Mouse (Mus musculus) heart, embryonic 16.5 days (tissue): ENCODE data around the gene Picalm. TPM values are rescaled to one million over a fixed set of nuclear protein-coding genes. Genes with fewer than 3 reads are reported as not detected.

Experiments
- ATAC-seq: fragments of 200-750 bp; cut with Nextera tagmentation; replicated peaks from 2 replicates; pipeline ENCODE4 v1.8.0; 2017; ENCODE audit warnings: moderate number of reproducible peaks; ENCODE audit not compliant: insufficient read depth, low FRiP score; ENCODE audit errors: extremely low read depth
- H3K27ac ChIP-seq: fragments of 300-500 bp; sonication (generic); 2 replicates; pipeline ENCODE4 v1.5.1; 2014; ENCODE audit warnings: mild to moderate bottlenecking, low read length, control low read depth, moderate library complexity
- H3K27me3 ChIP-seq: fragments of 300-500 bp; sonication (generic); 2 replicates; pipeline ENCODE4 v1.6.1; 2014; ENCODE audit warnings: low read length, mixed read lengths; ENCODE audit not compliant: control insufficient read depth, insufficient read depth
- H3K36me3 ChIP-seq: fragments of 300-500 bp; sonication (generic); 2 replicates; pipeline ENCODE4 v1.6.1; 2014; ENCODE audit not compliant: control insufficient read depth, insufficient read depth
- H3K4me1 ChIP-seq: fragments of 300-500 bp; sonication (generic); 2 replicates; pipeline ENCODE4 v1.6.1; 2014; ENCODE audit warnings: low read length, mixed read lengths; ENCODE audit not compliant: control insufficient read depth, insufficient read depth
- H3K4me2 ChIP-seq: fragments of 300-500 bp; sonication (generic); 2 replicates; pipeline ENCODE4 v1.6.1; 2014; ENCODE audit warnings: low read depth, mild to moderate bottlenecking, control low read depth, low read length
- H3K4me3 ChIP-seq: fragments of 300-500 bp; sonication (generic); 2 replicates; pipeline ENCODE4 v1.5.1; 2014; ENCODE audit warnings: mild to moderate bottlenecking, control low read depth, low read length
- H3K9ac ChIP-seq: fragments of 300-500 bp; sonication (generic); 2 replicates; pipeline ENCODE4 v1.6.1; 2014; ENCODE audit warnings: low read length, control low read depth
- H3K9me3 ChIP-seq: fragments of 300-500 bp; sonication (generic); replicated peaks from 2 replicates; pipeline ENCODE4 v1.6.1; 2016; ENCODE audit warnings: low read length; ENCODE audit not compliant: control insufficient read depth
- WGBS: fragments of 180-500 bp; shearing (Covaris S2); extraction: QIAGEN DNeasy Blood & Tissue Kit; methylation state at CpG from one replicate; pipeline ENCODE4 v1.1.7; 2014; 5-methylcytosine and 5-hydroxymethylcytosine counted together
- polyA plus RNA-seq: library from polyadenylated mRNA; unstranded; fragments of >200 nt; fragmentation: Nextera tagmentation; extraction: Ambion mirVana; gene quantifications from 2 replicates; pipeline ENCODE4 v1.2.1, GENCODE M21; 2015

The Picalm gene
- polyA plus RNA-seq, 1 experiment from 2014 or later: 26.9 TPM

DNA sequence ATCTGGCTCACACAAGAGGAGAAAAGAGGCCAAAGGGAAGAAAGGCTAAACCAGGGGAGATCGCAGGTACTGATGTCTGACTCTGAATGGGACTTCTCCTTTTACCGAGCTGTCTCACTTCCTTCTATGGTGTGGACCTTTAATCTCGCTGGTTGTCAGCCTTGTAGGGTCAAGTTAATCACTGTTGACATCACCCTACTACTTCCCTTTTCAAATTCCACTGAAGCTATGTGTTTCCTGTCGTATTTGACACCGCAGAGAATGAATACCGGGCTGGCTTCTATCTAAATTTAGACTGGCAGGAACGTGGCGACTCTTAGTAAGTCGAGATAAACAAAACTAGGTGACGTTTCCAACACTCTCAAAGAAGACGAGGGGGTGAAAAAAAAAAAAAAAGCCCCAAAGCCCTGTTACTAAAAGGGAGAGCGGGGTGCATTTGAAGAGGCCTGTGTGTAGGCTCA is 712 bp upstream of the Picalm start:
- no peaks in the 10 kb centered on the region for H3K9me3 ChIP-seq
- ATAC-seq: peak; percentile 34
- under 1% methylated on average over 12 of the region's 12 CpGs for WGBS

DNA sequence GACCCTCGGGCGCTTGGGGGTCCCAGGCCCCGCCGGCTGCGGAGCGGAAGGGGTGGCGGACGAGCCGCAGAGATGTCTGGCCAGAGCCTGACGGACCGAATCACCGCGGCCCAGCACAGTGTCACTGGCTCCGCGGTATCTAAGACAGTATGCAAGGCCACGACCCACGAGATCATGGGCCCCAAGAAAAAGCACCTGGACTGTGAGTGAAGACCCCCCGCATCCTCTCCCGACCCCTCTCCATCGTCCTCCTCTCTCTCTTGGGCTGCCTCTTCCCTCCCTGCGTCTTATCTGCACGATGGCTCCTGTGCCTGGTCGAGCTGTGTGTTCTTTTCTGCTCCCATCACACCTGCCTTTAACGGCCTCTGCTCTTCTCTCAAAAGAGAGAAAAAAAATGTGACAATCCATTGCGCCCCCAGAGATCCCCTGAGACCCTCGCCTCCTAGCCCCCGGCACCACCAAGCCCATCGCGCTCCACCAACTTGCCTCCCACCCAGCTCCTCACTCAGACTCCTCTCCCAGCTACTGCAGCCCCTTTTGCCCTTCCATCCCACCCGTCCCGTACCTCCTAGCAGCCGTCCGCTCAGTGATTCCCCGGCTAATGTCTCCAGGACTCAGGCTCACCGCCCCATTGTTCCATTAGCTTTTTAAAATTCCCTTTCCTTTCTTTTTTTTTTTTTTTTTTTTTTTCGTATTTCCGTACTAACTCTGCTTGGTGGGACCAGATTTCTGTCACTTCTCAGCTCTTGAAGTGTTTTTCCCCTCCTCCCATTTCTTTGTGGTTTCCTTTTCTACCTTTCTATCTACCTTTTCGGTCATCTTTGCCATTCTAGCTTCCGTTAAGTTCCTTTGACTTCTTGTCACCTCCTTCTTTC is 725 bp downstream of the Picalm start:
- peak overlapping the region; percentile 100 for H3K9ac ChIP-seq
- peak overlapping the region; percentile 100 for H3K27ac ChIP-seq
- under 1% methylated on average over 30 of the region's 39 CpGs for WGBS
- H3K4me3 ChIP-seq: peak overlapping the region; percentile 93
- no peaks in the 10 kb centered on the region for H3K27me3 ChIP-seq
- no peaks in the 10 kb centered on the region for H3K36me3 ChIP-seq
- no peak; the same call in 1 of the 2 replicates for ATAC-seq
- H3K4me1 ChIP-seq: peaks cover 17% of the 10 kb centered on the region
- H3K4me2 ChIP-seq: peak overlapping the region; percentile 78
- H3K9me3 ChIP-seq: no peaks in the 10 kb centered on the region

More for the DNA sequence above, 712 bp upstream of the Picalm start:
- Histone ChIP-seq H3K4me3 (peak overlapping the region; percentile 93), H3K4me1 (peaks cover 26% of the 10 kb centered on the region), H3K27me3 (no peaks in the 10 kb centered on the region), H3K36me3 (no peaks in the 10 kb centered on the region), H3K4me2 (peak overlapping the region; percentile 72), H3K9ac (peak overlapping the region; percentile 100), H3K27ac (peak overlapping the region; percentile 100)

DNA sequence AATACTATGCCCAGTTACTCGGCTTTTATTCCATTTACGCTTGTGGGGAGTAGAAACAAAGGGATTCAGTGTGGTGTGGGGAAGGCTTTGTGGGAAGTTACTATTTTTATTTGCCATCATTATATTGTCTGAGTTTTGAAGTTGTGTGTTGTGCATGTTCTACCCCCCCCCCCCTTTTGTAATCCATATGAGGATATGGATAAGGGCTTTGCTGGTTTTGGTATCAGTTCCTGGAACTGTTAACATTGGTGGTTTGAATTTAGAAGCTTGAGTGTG is 1.3 kb downstream of the Picalm start:
- ATAC-seq: no peak
- H3K36me3 ChIP-seq: no peaks in the 10 kb centered on the region
- H3K9me3 ChIP-seq: no peaks in the 10 kb centered on the region
- WGBS: 0% methylated on average over 2 of the region's 2 CpGs
- no peaks in the 10 kb centered on the region for H3K27me3 ChIP-seq
- peak overlapping the region; percentile 93 for H3K4me3 ChIP-seq
- H3K4me1 ChIP-seq: peaks cover 17% of the 10 kb centered on the region
- H3K4me2 ChIP-seq: peak overlapping the region; percentile 78
- H3K27ac ChIP-seq: peak overlapping the region; percentile 100
- H3K9ac ChIP-seq: peak overlapping the region; percentile 100

DNA sequence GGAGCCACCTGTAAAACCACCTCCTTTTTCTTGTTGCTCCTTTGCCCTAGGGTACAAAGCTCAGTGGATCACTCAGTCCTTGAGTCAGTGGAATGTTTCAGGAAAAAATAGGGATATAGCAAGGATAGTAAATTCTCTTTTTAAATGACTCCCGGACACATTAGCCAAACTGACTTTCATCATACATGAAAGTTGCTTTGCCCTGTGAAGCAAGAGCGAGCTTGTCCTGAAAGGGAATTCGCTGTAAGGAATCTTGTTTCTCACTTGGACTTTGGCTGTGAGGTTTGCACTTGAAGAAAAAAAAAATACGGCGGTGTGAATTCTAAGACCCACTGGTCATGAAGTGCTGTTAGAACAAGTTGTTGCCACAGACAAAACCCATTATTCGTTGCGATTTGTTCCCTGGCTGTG is 1.8 kb downstream of the Picalm start:
- Histone ChIP-seq H3K9ac (peak overlapping the region; percentile 100), H3K9me3 (no peaks in the 10 kb centered on the region), H3K4me2 (peak overlapping the region; percentile 78), H3K36me3 (no peaks in the 10 kb centered on the region), H3K27me3 (no peaks in the 10 kb centered on the region), H3K4me3 (peak overlapping the region; percentile 93), H3K4me1 (peaks cover 17% of the 10 kb centered on the region), H3K27ac (peak overlapping the region; percentile 100)
- ATAC-seq: no peak
- WGBS: 4% methylated on average over 7 of the region's 7 CpGs

DNA sequence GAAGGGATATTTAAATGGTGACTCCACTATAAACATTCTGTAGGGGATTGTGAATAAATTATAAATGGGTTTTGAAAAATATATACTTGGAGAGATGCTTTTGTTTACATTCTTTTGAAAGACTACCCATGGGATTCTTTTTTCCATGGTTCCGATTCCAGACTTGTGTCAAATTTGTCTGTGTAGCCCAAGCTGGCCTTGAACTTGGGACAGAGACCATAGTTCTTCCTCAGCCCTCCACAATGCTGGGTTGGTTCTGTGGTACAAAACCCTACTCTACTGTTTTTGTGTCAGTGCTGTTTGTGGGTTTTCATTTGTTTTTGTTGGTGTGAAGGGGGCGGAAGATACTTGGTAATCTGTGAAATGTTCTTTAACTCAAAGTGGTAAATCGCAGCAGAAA is 2.3 kb downstream of the Picalm start:
- WGBS: 29% methylated on average over 3 of the region's 3 CpGs
- no peak for ATAC-seq

DNA sequence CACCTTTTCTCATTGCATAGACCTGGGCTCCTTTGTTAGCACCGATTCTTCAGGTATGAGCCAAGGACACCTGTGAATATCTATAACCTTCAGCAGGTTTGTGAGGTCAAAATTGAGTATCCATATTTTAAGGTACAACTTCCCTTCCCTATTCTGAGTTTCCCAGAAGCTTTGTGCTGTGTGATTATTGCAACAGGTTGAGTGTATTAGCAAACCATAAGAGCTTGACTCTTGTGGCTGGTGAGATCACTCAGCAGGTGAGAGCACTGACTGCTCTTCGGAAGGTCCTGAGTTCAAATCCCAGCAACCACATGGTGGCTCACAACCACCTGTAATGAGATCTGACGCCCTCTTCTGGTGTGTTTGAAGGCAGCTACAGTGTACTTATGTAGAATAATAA is 6.7 kb downstream of the Picalm start:
- Histone ChIP-seq H3K9me3 (no peaks in the 10 kb centered on the region), H3K4me3 (no peak overlapping the region), H3K27ac (no peak overlapping the region), H3K4me2 (no peak overlapping the region), H3K9ac (no peak overlapping the region), H3K4me1 (peaks cover 31% of the 10 kb centered on the region), H3K27me3 (no peaks in the 10 kb centered on the region), H3K36me3 (no peaks in the 10 kb centered on the region)
- 79% methylated on average over 3 of the region's 3 CpGs for WGBS
- no peak for ATAC-seq

More for the DNA sequence above, 2.3 kb downstream of the Picalm start:
- peak overlapping the region; percentile 93 for H3K4me3 ChIP-seq
- peaks cover 17% of the 10 kb centered on the region for H3K4me1 ChIP-seq
- H3K4me2 ChIP-seq: peak overlapping the region; percentile 78
- no peaks in the 10 kb centered on the region for H3K9me3 ChIP-seq
- peak overlapping the region; percentile 100 for H3K9ac ChIP-seq
- peak overlapping the region; percentile 100 for H3K27ac ChIP-seq
- no peaks in the 10 kb centered on the region for H3K36me3 ChIP-seq
- H3K27me3 ChIP-seq: no peaks in the 10 kb centered on the region

DNA sequence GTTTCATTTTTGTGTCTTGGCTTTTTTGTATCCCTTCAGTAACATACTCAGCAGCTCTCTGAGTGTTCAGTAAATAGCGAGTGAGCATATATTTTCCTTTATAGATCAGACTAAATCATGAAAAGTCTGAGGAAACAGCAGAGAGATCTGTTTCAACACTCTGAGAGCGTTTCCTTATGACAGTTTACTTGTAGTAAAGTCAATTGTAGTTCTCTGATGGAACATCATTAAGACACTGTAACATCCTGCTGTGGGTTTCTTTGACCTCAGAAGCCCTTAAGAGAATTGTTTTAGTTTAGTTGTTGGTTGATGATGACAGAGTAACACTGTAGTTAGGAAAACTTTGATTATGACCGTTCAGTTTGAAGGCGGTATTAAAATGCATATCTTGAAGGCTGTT is 8.3 kb downstream of the Picalm start:
- Histone ChIP-seq H3K4me3 (no peak overlapping the region), H3K9ac (no peak overlapping the region), H3K4me1 (peaks cover 32% of the 10 kb centered on the region), H3K27me3 (no peaks in the 10 kb centered on the region), H3K4me2 (no peak overlapping the region), H3K36me3 (no peaks in the 10 kb centered on the region), H3K9me3 (no peaks in the 10 kb centered on the region), H3K27ac (no peak overlapping the region)
- no peak for ATAC-seq
- 60% methylated on average over 4 of the region's 4 CpGs for WGBS

DNA sequence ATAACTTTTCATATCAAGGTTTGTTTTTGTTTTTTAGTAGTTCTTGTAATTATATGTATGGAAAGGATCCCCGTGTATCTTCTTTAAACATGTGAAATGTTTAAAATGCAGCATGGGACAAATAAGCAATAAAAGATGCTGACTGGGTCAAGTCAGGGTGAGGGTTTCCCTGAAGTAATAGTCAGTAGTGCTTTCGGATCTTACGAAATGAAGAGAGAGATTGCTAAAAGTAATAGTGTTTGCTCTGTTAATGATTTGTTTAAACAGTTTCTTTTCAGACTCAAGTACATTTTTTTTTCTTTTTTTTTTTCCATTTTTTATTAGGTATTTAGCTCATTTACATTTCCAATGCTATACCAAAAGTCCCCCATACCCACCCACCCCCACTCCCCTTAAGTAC is 10.3 kb downstream of the Picalm start:
- WGBS: 68% methylated on average over 3 of the region's 3 CpGs
- Histone ChIP-seq H3K27ac (no peak overlapping the region), H3K36me3 (no peaks in the 10 kb centered on the region), H3K9ac (no peak overlapping the region), H3K4me1 (peaks cover 35% of the 10 kb centered on the region), H3K27me3 (no peaks in the 10 kb centered on the region), H3K4me3 (no peak overlapping the region), H3K4me2 (no peak overlapping the region), H3K9me3 (no peaks in the 10 kb centered on the region)
- no peak for ATAC-seq

DNA sequence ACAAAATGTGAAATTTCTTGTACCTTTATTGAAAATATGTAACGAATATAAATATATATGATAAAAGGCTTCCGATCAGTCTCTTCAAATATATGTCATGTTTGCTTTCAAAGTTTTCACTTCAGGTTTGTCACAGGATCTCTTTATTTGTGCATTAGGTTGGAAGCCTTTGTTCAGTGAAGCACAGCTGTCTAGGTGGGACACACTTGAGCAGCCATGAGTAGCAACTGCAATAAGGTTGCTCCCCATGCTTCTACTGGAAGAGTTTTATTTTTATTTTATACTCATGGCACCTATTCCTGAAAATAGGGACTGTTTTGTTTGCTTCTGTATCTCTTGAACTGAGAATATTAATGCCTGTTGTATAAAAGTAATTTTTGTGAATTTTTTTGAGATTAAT is 14.3 kb downstream of the Picalm start:
- no peak for ATAC-seq
- Histone ChIP-seq H3K27ac (no peak overlapping the region), H3K4me1 (peaks cover 51% of the 10 kb centered on the region), H3K36me3 (no peaks in the 10 kb centered on the region), H3K9ac (no peak overlapping the region), H3K4me3 (no peak overlapping the region), H3K9me3 (no peaks in the 10 kb centered on the region), H3K27me3 (no peaks in the 10 kb centered on the region), H3K4me2 (no peak overlapping the region)
- WGBS: 90% methylated on average over 2 of the region's 2 CpGs
